Mouse (Mus musculus): ENCODE measurements at regions not wholly inside any gene's neighbourhood (a gene's known extent, or its start where the extent isn't known, plus 50 kb on each side); places are given as distances from the start of the nearest gene placed in this dataset.

DNA sequence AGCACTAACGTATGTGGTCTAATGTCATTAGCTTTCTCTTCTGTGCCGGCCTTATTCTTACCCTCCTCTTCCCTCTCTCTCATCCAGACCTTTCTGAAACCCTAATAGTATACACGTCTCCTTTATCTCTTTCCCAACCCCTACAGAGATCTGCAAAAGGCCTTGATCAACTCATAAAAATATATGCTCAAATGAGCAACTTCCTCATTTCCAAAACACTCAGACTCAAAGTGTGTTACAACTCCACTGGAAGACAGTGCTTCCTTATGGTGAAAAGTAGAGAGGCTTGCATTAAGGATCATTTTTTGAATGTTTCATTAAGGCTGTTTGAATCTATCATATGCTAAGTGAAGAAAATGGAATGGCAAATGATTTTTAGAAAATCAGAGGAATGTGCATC, 1060.1 kb upstream of the Slc10a2 start:
- 69% methylated on average over 3 of the region's 3 CpGs for WGBS
- no peaks in the 10 kb centered on the region for H3K27me3 ChIP-seq (ENCODE audit: control insufficient read depth, insufficient read depth, low read length)
- no peak overlapping the region for H3K4me2 ChIP-seq
- ATAC-seq (ENCODE audit: low FRiP score) (no peak), DNase-seq (ENCODE audit: low spot score, missing footprints) (no peak)
- H3K4me1 ChIP-seq (ENCODE audit: control insufficient read depth, insufficient read depth, low read length): no peaks in the 10 kb centered on the region
- H3K36me3 ChIP-seq (ENCODE audit: control insufficient read depth, insufficient read depth, low read length): no peaks in the 10 kb centered on the region
- no peak overlapping the region for H3K9ac ChIP-seq (ENCODE audit: low read length)
- H3K27ac ChIP-seq (ENCODE audit: low read depth, low read length): no peak overlapping the region
- H3K4me3 ChIP-seq (ENCODE audit: low read depth, low read length): no peak overlapping the region
- no peaks in the 10 kb centered on the region for H3K9me3 ChIP-seq (ENCODE audit: control insufficient read depth, low read length)

DNA sequence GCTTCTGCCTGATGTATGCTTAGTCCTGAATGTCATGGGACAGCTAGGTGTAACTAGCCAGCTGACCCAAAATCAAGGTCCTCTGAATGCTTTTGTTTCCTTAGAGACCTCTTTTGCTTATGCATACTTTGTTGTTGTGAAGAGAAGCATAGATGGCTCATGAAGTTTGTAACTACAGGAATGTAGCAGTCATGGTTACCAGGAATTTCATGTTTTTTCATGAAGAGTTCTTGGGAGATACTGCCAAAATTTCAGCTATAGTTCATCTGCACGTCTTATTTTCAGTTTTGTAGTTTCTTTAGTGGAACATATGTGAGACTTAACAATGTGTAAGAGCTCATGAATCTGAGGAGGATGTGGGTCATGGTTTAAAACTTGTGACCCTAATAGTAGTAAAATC, 1059.6 kb upstream of the Slc10a2 start:
- H3K27ac ChIP-seq (ENCODE audit: low read depth, low read length): no peak overlapping the region
- no peak overlapping the region for H3K4me3 ChIP-seq (ENCODE audit: low read depth, low read length)
- no peaks in the 10 kb centered on the region for H3K4me1 ChIP-seq (ENCODE audit: control insufficient read depth, insufficient read depth, low read length)
- no peak overlapping the region for H3K4me2 ChIP-seq
- no peaks in the 10 kb centered on the region for H3K36me3 ChIP-seq (ENCODE audit: control insufficient read depth, insufficient read depth, low read length)
- H3K9me3 ChIP-seq (ENCODE audit: control insufficient read depth, low read length): no peaks in the 10 kb centered on the region
- no peaks in the 10 kb centered on the region for H3K27me3 ChIP-seq (ENCODE audit: control insufficient read depth, insufficient read depth, low read length)
- ATAC-seq (ENCODE audit: low FRiP score) (no peak), DNase-seq (ENCODE audit: low spot score, missing footprints) (no peak)
- H3K9ac ChIP-seq (ENCODE audit: low read length): no peak overlapping the region
- WGBS: 75% methylated on average over 1 of the region's 1 CpGs

DNA sequence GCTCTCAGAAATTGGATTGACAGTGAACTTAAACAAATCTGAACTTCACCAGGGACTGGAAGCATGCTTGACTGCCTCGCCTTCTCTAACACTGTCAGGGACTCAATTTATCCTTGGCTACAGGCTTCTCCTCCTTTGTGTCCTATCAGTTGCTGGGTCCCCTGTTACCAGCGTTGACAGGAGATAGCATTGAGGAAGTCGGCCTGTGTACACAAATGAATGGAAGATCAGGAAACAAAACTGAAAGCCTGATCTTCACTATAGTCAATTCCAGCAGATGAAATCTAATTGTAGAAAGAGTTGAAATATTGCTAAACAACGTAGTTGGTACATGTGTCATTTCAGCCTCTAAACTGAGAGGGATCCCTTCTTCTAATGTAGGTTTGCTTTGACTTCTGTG, 1039.4 kb upstream of the Slc10a2 start:
- 79% methylated on average over 4 of the region's 4 CpGs for WGBS
- no peak overlapping the region for H3K4me2 ChIP-seq
- no peaks in the 10 kb centered on the region for H3K4me1 ChIP-seq (ENCODE audit: control insufficient read depth, insufficient read depth, low read length)
- no peak overlapping the region for H3K9ac ChIP-seq (ENCODE audit: low read length)
- DNase-seq (ENCODE audit: low spot score, missing footprints): no peak
- ATAC-seq (ENCODE audit: low FRiP score): no peak
- H3K9me3 ChIP-seq (ENCODE audit: control insufficient read depth, low read length): no peaks in the 10 kb centered on the region
- H3K27ac ChIP-seq (ENCODE audit: low read depth, low read length): no peak overlapping the region
- H3K27me3 ChIP-seq (ENCODE audit: control insufficient read depth, insufficient read depth, low read length): no peaks in the 10 kb centered on the region
- H3K4me3 ChIP-seq (ENCODE audit: low read depth, low read length): no peak overlapping the region
- no peaks in the 10 kb centered on the region for H3K36me3 ChIP-seq (ENCODE audit: control insufficient read depth, insufficient read depth, low read length)

DNA sequence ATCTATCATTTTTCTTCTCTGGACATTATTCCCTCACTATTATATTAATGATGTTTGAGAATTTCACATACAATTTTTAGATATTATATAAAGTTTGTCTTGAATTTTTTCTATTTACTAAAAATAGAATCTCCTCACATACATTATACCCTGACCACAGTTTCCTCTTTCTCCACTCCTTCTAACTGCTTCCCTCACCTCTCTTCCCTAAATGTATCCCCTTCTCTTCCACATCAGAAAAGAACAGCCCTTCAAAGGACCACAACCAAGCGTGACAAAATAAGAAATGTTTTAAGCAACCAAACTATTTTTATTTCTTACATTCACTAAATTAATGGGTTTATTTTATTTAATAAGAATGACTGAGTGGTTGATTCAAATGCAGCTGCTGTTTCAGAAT, 1034.9 kb upstream of the Slc10a2 start:
- H3K9me3 ChIP-seq (ENCODE audit: control insufficient read depth, low read length): no peaks in the 10 kb centered on the region
- H3K4me1 ChIP-seq (ENCODE audit: control insufficient read depth, insufficient read depth, low read length): no peaks in the 10 kb centered on the region
- ATAC-seq (ENCODE audit: low FRiP score) (no peak), DNase-seq (ENCODE audit: low spot score, missing footprints) (no peak)
- WGBS: 77% methylated on average over 1 of the region's 1 CpGs
- H3K4me3 ChIP-seq (ENCODE audit: low read depth, low read length): no peak overlapping the region
- H3K36me3 ChIP-seq (ENCODE audit: control insufficient read depth, insufficient read depth, low read length): no peaks in the 10 kb centered on the region
- H3K9ac ChIP-seq (ENCODE audit: low read length): no peak overlapping the region
- H3K27ac ChIP-seq (ENCODE audit: low read depth, low read length): no peak overlapping the region
- no peak overlapping the region for H3K4me2 ChIP-seq
- H3K27me3 ChIP-seq (ENCODE audit: control insufficient read depth, insufficient read depth, low read length): no peaks in the 10 kb centered on the region

DNA sequence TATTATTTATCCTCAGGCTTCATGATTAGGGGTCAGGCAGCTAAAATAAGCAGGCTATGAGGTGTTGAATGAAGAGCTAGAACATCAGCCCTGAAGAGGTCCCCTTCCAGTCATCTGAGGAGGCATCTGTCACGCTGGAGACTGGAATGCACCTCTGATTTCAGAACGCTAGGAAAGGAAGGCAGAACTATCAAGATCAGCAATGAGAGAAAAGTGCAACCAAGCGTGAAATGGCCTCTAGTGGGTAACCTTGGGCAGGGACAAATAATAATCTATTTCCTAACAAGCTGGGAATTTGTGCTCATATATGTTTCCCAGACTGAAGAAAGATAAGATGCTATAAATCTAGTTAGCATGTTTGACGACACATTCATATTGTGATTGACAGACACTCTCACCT, 1034.0 kb upstream of the Slc10a2 start:
- ATAC-seq (ENCODE audit: low FRiP score) (no peak), DNase-seq (ENCODE audit: low spot score, missing footprints) (no peak)
- H3K27me3 ChIP-seq (ENCODE audit: control insufficient read depth, insufficient read depth, low read length): no peaks in the 10 kb centered on the region
- H3K27ac ChIP-seq (ENCODE audit: low read depth, low read length): no peak overlapping the region
- no peaks in the 10 kb centered on the region for H3K9me3 ChIP-seq (ENCODE audit: control insufficient read depth, low read length)
- H3K9ac ChIP-seq (ENCODE audit: low read length): no peak overlapping the region
- no peaks in the 10 kb centered on the region for H3K36me3 ChIP-seq (ENCODE audit: control insufficient read depth, insufficient read depth, low read length)
- no peak overlapping the region for H3K4me2 ChIP-seq
- WGBS: 47% methylated on average over 4 of the region's 4 CpGs
- H3K4me1 ChIP-seq (ENCODE audit: control insufficient read depth, insufficient read depth, low read length): no peaks in the 10 kb centered on the region
- no peak overlapping the region for H3K4me3 ChIP-seq (ENCODE audit: low read depth, low read length)

DNA sequence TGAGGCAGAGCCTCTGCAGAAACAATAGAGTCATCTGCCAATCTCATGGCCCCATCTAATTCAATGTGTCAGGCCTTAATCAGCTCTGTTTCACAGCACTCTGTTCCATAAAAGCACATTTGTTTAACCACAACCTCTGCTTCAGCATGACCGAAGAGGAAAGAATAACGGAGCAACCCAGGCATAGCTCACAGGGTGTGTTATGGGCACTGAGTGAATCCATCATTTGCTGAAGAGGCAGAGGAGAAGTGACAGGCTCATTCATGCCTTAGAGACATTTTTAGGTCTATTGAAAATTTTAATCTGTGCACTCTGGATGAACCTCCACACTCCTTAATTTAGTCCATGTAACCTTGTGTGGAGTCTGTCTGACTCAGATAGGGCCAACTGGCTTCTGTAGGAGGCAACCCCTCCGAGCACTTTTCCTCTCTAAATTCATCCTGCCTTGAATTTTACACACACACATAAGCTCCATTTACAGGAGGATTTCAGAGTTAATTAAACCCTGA, 1027.1 kb upstream of the Slc10a2 start:
- H3K9me3 ChIP-seq (ENCODE audit: control insufficient read depth, low read length): no peaks in the 10 kb centered on the region
- no peak overlapping the region for H3K9ac ChIP-seq (ENCODE audit: low read length)
- no peaks in the 10 kb centered on the region for H3K27me3 ChIP-seq (ENCODE audit: control insufficient read depth, insufficient read depth, low read length)
- H3K4me1 ChIP-seq (ENCODE audit: control insufficient read depth, insufficient read depth, low read length): peaks cover 5% of the 10 kb centered on the region; the same call in 1 of the 2 replicates
- ATAC-seq (ENCODE audit: low FRiP score) (peak; percentile 94), DNase-seq (ENCODE audit: low spot score, missing footprints) (peak; percentile 88)
- no peak overlapping the region for H3K27ac ChIP-seq (ENCODE audit: low read depth, low read length)
- 13% methylated on average over 3 of the region's 3 CpGs for WGBS
- no peak overlapping the region for H3K4me2 ChIP-seq
- no peaks in the 10 kb centered on the region for H3K36me3 ChIP-seq (ENCODE audit: control insufficient read depth, insufficient read depth, low read length)
- H3K4me3 ChIP-seq (ENCODE audit: low read depth, low read length): no peak overlapping the region

DNA sequence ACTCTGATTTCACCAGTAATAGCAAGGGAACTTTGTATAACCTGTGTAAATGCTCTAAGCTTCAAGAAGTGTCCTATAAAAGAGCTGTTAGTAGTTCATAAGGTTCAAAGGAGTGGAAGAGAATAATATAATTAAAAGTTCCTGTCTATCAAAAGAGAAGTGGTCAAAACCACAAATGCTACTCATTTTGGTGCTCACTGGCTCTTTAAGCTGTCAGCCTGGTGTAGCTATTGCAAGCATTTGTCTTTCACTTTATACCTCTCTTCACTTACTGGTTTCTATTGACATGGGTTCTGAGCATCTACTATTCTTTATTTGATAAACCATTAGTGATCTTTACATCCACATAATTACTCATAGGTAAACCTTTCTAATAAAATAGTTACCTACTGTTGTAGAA, 1020.1 kb upstream of the Slc10a2 start:
- Histone ChIP-seq H3K36me3 (ENCODE audit: control insufficient read depth, insufficient read depth, low read length) (no peaks in the 10 kb centered on the region), H3K4me3 (ENCODE audit: low read depth, low read length) (no peak overlapping the region), H3K4me2 (no peak overlapping the region), H3K9me3 (ENCODE audit: control insufficient read depth, low read length) (no peaks in the 10 kb centered on the region), H3K4me1 (ENCODE audit: control insufficient read depth, insufficient read depth, low read length) (no peaks in the 10 kb centered on the region), H3K27me3 (ENCODE audit: control insufficient read depth, insufficient read depth, low read length) (no peaks in the 10 kb centered on the region), H3K9ac (ENCODE audit: low read length) (no peak overlapping the region), H3K27ac (ENCODE audit: low read depth, low read length) (no peak overlapping the region)
- DNase-seq (ENCODE audit: low spot score, missing footprints) (no peak), ATAC-seq (ENCODE audit: low FRiP score) (no peak)

DNA sequence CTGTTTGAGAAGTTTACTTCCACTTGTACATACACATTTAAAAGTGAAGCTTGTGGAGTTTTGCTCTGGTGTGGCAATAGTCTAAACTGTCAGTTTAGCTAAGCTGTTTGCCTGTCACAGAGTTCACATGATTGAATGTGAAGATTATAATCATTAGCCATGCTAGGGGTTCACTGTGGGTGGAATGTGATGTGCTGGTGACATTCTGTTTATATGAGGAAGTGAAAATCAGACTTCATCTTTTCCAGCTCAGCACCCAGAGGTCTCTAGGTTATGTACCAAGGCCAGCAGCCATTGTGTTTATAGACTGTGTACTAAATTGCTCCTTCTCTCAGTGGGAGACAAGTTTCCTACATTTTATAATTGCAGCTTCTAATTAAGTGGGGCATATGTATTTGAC, 1014.4 kb upstream of the Slc10a2 start:
- DNase-seq (ENCODE audit: low spot score, missing footprints) (no peak), ATAC-seq (ENCODE audit: low FRiP score) (no peak)
- Histone ChIP-seq H3K27me3 (ENCODE audit: control insufficient read depth, insufficient read depth, low read length) (no peaks in the 10 kb centered on the region), H3K4me3 (ENCODE audit: low read depth, low read length) (no peak overlapping the region), H3K9ac (ENCODE audit: low read length) (no peak overlapping the region), H3K4me2 (no peak overlapping the region), H3K27ac (ENCODE audit: low read depth, low read length) (no peak overlapping the region), H3K4me1 (ENCODE audit: control insufficient read depth, insufficient read depth, low read length) (no peaks in the 10 kb centered on the region), H3K9me3 (ENCODE audit: control insufficient read depth, low read length) (no peaks in the 10 kb centered on the region), H3K36me3 (ENCODE audit: control insufficient read depth, insufficient read depth, low read length) (no peaks in the 10 kb centered on the region)

DNA sequence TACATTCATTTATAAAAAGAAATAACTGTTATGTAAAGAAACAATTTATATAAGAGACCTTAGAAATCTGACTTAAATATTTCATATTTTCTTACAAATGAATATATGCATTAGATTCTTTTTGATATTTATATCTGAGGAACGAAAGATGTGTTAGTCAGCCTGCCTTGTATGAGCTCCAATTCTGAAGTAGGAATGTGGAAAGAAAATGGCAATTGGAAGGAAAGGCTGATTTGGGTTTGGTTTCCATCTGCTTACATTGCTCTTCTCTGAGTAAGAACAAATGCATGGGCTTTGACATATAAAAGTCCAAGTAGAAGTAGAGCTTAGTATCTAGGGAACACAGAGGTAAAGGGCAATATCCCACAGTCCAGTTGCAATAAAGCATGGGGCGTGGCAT, 1006.2 kb upstream of the Slc10a2 start:
- 89% methylated on average over 2 of the region's 2 CpGs for WGBS
- no peak for ATAC-seq (ENCODE audit: low FRiP score)
- H3K27me3 ChIP-seq (ENCODE audit: control insufficient read depth, insufficient read depth, low read length): no peaks in the 10 kb centered on the region

DNA sequence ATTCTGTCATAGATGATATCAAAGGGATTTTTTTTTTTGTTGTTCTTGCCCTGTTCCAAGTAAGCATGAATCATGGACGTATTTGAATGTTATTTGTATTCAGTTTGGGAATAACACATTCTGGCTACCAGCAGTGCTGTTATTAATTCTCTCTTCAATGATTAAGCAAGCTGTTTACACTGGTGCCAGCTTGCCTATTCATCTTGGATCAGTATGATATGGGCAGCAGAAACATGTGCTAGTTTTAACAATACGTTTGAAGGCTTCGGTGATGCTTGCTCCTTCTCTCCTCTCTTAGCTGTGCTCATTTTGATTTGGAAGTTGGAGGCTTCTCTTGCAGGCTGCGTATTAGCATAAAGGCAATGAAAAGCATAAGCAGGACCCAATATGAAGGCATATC, 984.9 kb upstream of the Slc10a2 start:
- no peak overlapping the region for H3K4me3 ChIP-seq (ENCODE audit: low read depth, low read length)
- DNase-seq (ENCODE audit: low spot score, missing footprints): no peak
- H3K9me3 ChIP-seq (ENCODE audit: control insufficient read depth, low read length): no peaks in the 10 kb centered on the region
- H3K9ac ChIP-seq (ENCODE audit: low read length): no peak overlapping the region
- H3K4me2 ChIP-seq: no peak overlapping the region
- H3K27ac ChIP-seq (ENCODE audit: low read depth, low read length): no peak overlapping the region
- no peak for ATAC-seq (ENCODE audit: low FRiP score)
- WGBS: 92% methylated on average over 4 of the region's 4 CpGs
- no peaks in the 10 kb centered on the region for H3K4me1 ChIP-seq (ENCODE audit: control insufficient read depth, insufficient read depth, low read length)
- H3K36me3 ChIP-seq (ENCODE audit: control insufficient read depth, insufficient read depth, low read length): no peaks in the 10 kb centered on the region
- H3K27me3 ChIP-seq (ENCODE audit: control insufficient read depth, insufficient read depth, low read length): no peaks in the 10 kb centered on the region

More for the DNA sequence above, 1006.2 kb upstream of the Slc10a2 start:
- Histone ChIP-seq H3K9ac (ENCODE audit: low read length) (no peak overlapping the region), H3K4me3 (ENCODE audit: low read depth, low read length) (no peak overlapping the region), H3K9me3 (ENCODE audit: control insufficient read depth, low read length) (no peaks in the 10 kb centered on the region), H3K27ac (ENCODE audit: low read depth, low read length) (no peak overlapping the region), H3K4me2 (no peak overlapping the region), H3K36me3 (ENCODE audit: control insufficient read depth, insufficient read depth, low read length) (no peaks in the 10 kb centered on the region), H3K4me1 (ENCODE audit: control insufficient read depth, insufficient read depth, low read length) (no peaks in the 10 kb centered on the region)
- no peak for DNase-seq (ENCODE audit: low spot score, missing footprints)

Measured in midbrain, embryonic 11.5 days (tissue).